Mouse (Mus musculus) E14TG2a.4 (cell line): ENCODE results near the gene Gm11239.

Source experiments
- CTCF ChIP-seq: conservative IDR thresholded peaks from 2 replicates; pipeline ENCODE4 v1.5.1; 2014; ENCODE audit warnings: low read length
- NANOG ChIP-seq: IDR thresholded peaks from 2 replicates; pipeline ENCODE4 v1.6.1; 2014; ENCODE audit warnings: borderline replicate concordance, low read length, mixed read lengths
- POU5F1 ChIP-seq: IDR thresholded peaks from 2 replicates; pipeline ENCODE4 v1.6.1; 2014; ENCODE audit warnings: low read length, borderline replicate concordance

- TF ChIP-seq CTCF (no peak), NANOG (no peak), POU5F1 (no peak)
Measured at GRCm38 (mm10) chr4:73718761-73719160, 50.6 kb downstream of the Gm11239 start.
